Mouse (Mus musculus): ENCODE results near the gene Pomc. TPM values are rescaled to one million over a fixed set of nuclear protein-coding genes. Genes with fewer than 3 reads are reported as not detected.

Pomc gene
- total and polyA plus RNA-seq, 2 experiments from 2014 or later = 4.8 to 6.7 TPM

DNA sequence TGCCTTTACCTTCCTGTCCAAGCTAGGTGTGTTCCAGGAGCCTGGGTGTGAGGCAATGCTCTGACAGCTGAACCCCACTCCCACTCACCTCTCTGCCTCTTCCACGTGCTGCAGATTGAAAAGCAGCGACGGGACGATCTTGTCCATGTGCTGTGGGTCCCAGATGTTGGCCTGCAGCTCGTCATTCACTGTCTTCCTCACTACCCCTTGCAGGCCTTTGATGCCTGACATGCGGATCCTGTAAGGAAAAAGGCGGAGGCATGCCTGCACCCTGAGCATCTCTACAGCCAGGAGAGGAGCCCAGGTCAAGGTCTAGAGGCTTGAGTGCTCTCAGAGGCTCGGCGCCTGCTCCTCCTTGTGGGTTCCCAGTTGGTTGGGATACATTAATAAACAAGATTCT is 29.7 kb downstream of the Pomc start:
- H3K4me3 ChIP-seq (ENCODE audit: low read depth, low read length) = no peak overlapping the region
- peaks cover 20% of the 10 kb centered on the region for H3K36me3 ChIP-seq (ENCODE audit: insufficient read depth)
- no peak for TF ChIP-seq CTCF (IDR thresholded peaks at IDR 0.05; ENCODE audit: low read depth)
- no peak for ATAC-seq
- H3K4me2 ChIP-seq (ENCODE audit: low read depth) = no peak overlapping the region
- 89% methylated on average over 9 of the region's 9 CpGs for WGBS
- no peaks in the 10 kb centered on the region for H3K27me3 ChIP-seq (ENCODE audit: insufficient read depth, low read length)
- no peaks in the 10 kb centered on the region for H3K9me3 ChIP-seq (ENCODE audit: low read length)
- DNase-seq = no peak
- H3K27ac ChIP-seq (ENCODE audit: low read depth, low read length) = no peak overlapping the region
- no peak overlapping the region for H3K9ac ChIP-seq
- H3K4me1 ChIP-seq (ENCODE audit: insufficient read depth) = 0 out of 2 replicates have a peak, but pooled peaks cover 4% of the 10 kb centered on the region

GRCm38 (mm10) chr12:3989943-3990342 is 35.2 kb downstream of the Pomc start:
- Histone ChIP-seq H3K4me1 (ENCODE audit: insufficient read depth) (no peaks in the 10 kb centered on the region), H3K9me3 (ENCODE audit: low read length) (no peaks in the 10 kb centered on the region), H3K4me3 (ENCODE audit: low read depth, low read length) (no peak overlapping the region), H3K9ac (no peak overlapping the region), H3K27me3 (ENCODE audit: insufficient read depth, low read length) (no peaks in the 10 kb centered on the region), H3K36me3 (ENCODE audit: insufficient read depth) (peaks cover 14% of the 10 kb centered on the region; the same call in 1 of the 2 replicates), H3K4me2 (ENCODE audit: low read depth) (no peak overlapping the region), H3K27ac (ENCODE audit: low read depth, low read length) (no peak overlapping the region; the same call in 1 of the 2 replicates)
- DNase-seq = no peak
- no peak for TF ChIP-seq CTCF (IDR thresholded peaks at IDR 0.05; ENCODE audit: low read depth)
- WGBS = 58% methylated on average over 2 of the region's 2 CpGs
- no peak for ATAC-seq

GRCm38 (mm10) chr12:3991047-3991446 is 36.3 kb downstream of the Pomc start:
- 0 out of 2 replicates have a peak, but pooled peaks cover 6% of the 10 kb centered on the region for H3K36me3 ChIP-seq (ENCODE audit: insufficient read depth)
- no peaks in the 10 kb centered on the region for H3K27me3 ChIP-seq (ENCODE audit: insufficient read depth, low read length)
- no peak for TF ChIP-seq CTCF (IDR thresholded peaks at IDR 0.05; ENCODE audit: low read depth)
- no peaks in the 10 kb centered on the region for H3K9me3 ChIP-seq (ENCODE audit: low read length)
- DNase-seq (no peak), ATAC-seq (no peak)
- no peak overlapping the region for H3K9ac ChIP-seq
- no peaks in the 10 kb centered on the region for H3K4me1 ChIP-seq (ENCODE audit: insufficient read depth)
- 85% methylated on average over 3 of the region's 3 CpGs for WGBS
- H3K27ac ChIP-seq (ENCODE audit: low read depth, low read length) = no peak overlapping the region
- H3K4me3 ChIP-seq (ENCODE audit: low read depth, low read length) = no peak overlapping the region
- H3K4me2 ChIP-seq (ENCODE audit: low read depth) = no peak overlapping the region

DNA sequence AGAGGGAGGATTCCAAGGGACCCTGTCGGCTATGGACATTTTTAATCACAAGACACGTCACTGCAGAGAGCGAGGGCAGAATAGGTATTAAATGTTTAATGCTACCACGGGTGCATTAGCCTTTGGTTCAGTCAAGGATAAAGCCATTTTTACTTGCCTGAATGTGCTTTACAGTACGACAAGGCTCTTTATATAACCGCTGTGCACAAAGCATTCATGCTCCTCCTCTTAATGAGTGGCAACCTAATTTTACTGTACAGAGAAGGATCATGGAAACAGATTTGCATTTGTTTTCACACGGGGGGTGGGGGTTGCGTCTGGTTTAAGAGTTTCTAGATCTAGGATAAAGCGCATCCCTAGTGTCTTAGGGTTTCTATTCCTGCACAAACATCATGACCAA is 42.0 kb downstream of the Pomc start:
- no peak for TF ChIP-seq CTCF (IDR thresholded peaks at IDR 0.05; ENCODE audit: low read depth)
- WGBS = 51% methylated on average over 9 of the region's 9 CpGs

GRCm38 (mm10) chr12:4000406-4000805 is 45.7 kb downstream of the Pomc start:
- WGBS = 77% methylated on average over 5 of the region's 5 CpGs
- Histone ChIP-seq H3K27me3 (ENCODE audit: insufficient read depth, low read length) (no peaks in the 10 kb centered on the region), H3K4me2 (ENCODE audit: low read depth) (no peak overlapping the region), H3K4me3 (ENCODE audit: low read depth, low read length) (no peak overlapping the region), H3K9ac (no peak overlapping the region), H3K36me3 (ENCODE audit: insufficient read depth) (peaks cover 15% of the 10 kb centered on the region), H3K27ac (ENCODE audit: low read depth, low read length) (no peak overlapping the region), H3K9me3 (ENCODE audit: low read length) (no peaks in the 10 kb centered on the region), H3K4me1 (ENCODE audit: insufficient read depth) (no peaks in the 10 kb centered on the region)
- no peak for DNase-seq
- ATAC-seq = no peak
- no peak for TF ChIP-seq CTCF (IDR thresholded peaks at IDR 0.05; ENCODE audit: low read depth)

More for the DNA sequence above, 42.0 kb downstream of the Pomc start:
- DNase-seq (no peak), ATAC-seq (no peak)
- no peak overlapping the region for H3K27ac ChIP-seq (ENCODE audit: low read depth, low read length)
- H3K4me3 ChIP-seq (ENCODE audit: low read depth, low read length) = no peak overlapping the region
- H3K9ac ChIP-seq = no peak overlapping the region
- H3K4me1 ChIP-seq (ENCODE audit: insufficient read depth) = no peaks in the 10 kb centered on the region
- no peaks in the 10 kb centered on the region for H3K27me3 ChIP-seq (ENCODE audit: insufficient read depth, low read length)
- peaks cover 21% of the 10 kb centered on the region for H3K36me3 ChIP-seq (ENCODE audit: insufficient read depth)
- no peaks in the 10 kb centered on the region for H3K9me3 ChIP-seq (ENCODE audit: low read length)
- H3K4me2 ChIP-seq (ENCODE audit: low read depth) = no peak overlapping the region

- no peak overlapping the region for H3K4me2 ChIP-seq (ENCODE audit: low read depth)
- no peaks in the 10 kb centered on the region; the same call in none of the 2 replicates for H3K4me1 ChIP-seq (ENCODE audit: insufficient read depth)
- H3K27me3 ChIP-seq (ENCODE audit: insufficient read depth, low read length) = no peaks in the 10 kb centered on the region
- H3K9me3 ChIP-seq (ENCODE audit: low read length) = no peaks in the 10 kb centered on the region
- H3K36me3 ChIP-seq (ENCODE audit: insufficient read depth) = no peaks in the 10 kb centered on the region
- no peak for DNase-seq
- H3K9ac ChIP-seq = no peak overlapping the region
- TF ChIP-seq CTCF (IDR thresholded peaks at IDR 0.05; ENCODE audit: low read depth) = no peak
- no peak overlapping the region for H3K4me3 ChIP-seq (ENCODE audit: low read depth, low read length)
- WGBS = 13% methylated on average over 6 of the region's 6 CpGs
- H3K27ac ChIP-seq (ENCODE audit: low read depth, low read length) = no peak overlapping the region; the same call in 1 of the 2 replicates
- ATAC-seq = peak; percentile 58
These were observed 49.9 kb downstream of the Pomc start for GRCm38 (mm10) chr12:4004648-4005047.

- ATAC-seq = peak; percentile 18; the same call in 1 of the 2 replicates
These were observed 51.3 kb downstream of the Pomc start for GRCm38 (mm10) chr12:4006079-4006478.

More at GRCm38 (mm10) chr12:4006079-4006478, 51.3 kb downstream of the Pomc start:
- Histone ChIP-seq H3K27me3 (ENCODE audit: insufficient read depth, low read length) (no peaks in the 10 kb centered on the region), H3K4me2 (ENCODE audit: low read depth) (no peak overlapping the region), H3K36me3 (ENCODE audit: insufficient read depth) (no peaks in the 10 kb centered on the region), H3K9ac (no peak overlapping the region), H3K4me3 (ENCODE audit: low read depth, low read length) (no peak overlapping the region), H3K9me3 (ENCODE audit: low read length) (no peaks in the 10 kb centered on the region), H3K27ac (ENCODE audit: low read depth, low read length) (no peak overlapping the region), H3K4me1 (ENCODE audit: insufficient read depth) (no peaks in the 10 kb centered on the region; the same call in none of the 2 replicates)
- WGBS = 63% methylated on average over 7 of the region's 7 CpGs
- TF ChIP-seq CTCF (IDR thresholded peaks at IDR 0.05; ENCODE audit: low read depth) = no peak
- DNase-seq = no peak
